Mouse (Mus musculus) ES-Bruce4 (cell line): ENCODE data around the gene Ccl22.

Experiments
- CTCF ChIP-seq: IDR thresholded peaks from one replicate; pipeline ENCODE4 v1.8.1; 2011; ENCODE audit warnings: low read depth, low read length
- EP300 ChIP-seq: IDR thresholded peaks from 2 replicates; pipeline ENCODE4 v1.6.1; 2011; ENCODE audit warnings: low read depth, low read length; ENCODE audit not compliant: insufficient read depth
- POLR2A ChIP-seq: IDR thresholded peaks from one replicate; pipeline ENCODE4 v1.8.1; 2011; ENCODE audit warnings: low read length; ENCODE audit not compliant: insufficient read depth

- TF ChIP-seq POLR2A, result no peak
- no peak for TF ChIP-seq CTCF
- TF ChIP-seq EP300, result no peak
Observed at GRCm38 (mm10) chr8:94781838-94782235, 36.4 kb downstream of the Ccl22 start.
